Mouse (Mus musculus) 3T3-L1 (cell line): Measurements from ENCODE around the gene Dusp7.

Experiments used
- DNase-seq: peaks from one replicate; pipeline ENCODE4 v3.0.0-alpha.2; 2015; ENCODE audit warnings: low read depth, low spot score

The Dusp7 gene

DNA sequence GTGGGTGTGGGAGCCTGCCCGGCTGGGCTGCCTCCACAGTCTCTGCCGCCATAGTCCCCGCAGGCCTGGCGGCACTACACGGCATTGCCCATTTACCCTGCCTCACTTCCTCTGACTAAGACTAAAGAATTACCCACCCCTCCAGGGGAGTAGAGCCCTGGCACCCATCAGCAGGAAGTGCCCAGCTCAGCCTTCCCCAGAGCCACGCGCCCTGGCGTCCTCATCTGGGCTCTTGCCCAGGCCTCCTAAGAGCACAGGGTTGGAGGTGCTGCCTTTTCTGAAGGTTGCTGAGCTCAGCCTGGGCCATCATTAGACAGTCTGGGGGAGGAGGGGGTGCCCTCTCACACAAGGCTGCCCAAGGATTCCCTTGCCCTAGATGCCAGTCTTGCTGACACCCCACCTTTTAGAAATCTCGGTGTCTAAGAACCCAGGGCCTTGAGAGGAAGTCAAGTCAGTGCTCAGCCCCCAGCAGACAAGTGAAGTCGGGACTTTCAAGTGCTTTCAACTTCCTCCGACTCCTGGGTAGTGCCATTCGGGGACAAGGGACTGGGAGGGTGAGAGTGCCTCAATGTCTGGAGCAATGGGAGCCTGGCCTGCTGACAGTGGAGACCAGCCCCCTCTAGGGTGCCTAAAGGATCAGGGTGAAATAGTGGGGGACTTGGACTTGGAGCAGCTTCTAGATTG lies 17.9 kb downstream of the Dusp7 start:
- DNase-seq = no peak

DNA sequence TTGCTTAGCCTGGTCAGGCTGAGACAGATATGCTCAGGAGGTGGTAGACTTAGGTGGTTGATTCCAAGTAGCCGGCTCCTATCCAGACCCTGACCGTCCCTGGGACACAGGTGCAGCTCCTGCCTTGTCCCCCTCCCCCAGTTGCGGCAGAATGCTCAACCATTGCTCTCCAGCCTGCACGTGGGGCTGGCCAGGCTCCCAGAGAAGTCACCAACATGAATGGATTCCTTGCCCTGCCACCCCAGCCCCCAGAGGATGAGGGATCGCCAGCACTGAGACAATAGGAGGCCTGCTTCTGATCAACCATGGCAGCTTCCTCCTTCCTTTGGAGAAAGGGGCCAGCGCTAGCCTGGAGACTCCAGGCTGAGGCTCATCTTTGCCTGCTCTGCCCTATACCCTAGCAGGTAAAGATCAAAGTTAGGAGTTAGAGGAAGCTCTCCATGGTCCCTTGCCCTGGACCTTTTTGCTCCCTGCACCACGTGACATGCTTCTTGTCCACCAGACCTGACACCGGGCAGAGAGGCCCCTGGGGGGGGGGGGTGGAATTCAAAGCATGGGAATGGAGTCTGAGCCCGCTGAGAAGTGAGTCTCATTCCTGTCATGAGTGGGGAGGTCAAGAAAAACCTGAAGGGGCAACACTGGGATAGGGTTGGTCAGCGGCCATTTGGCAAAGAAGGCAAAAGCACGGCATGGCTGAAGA lies 24.5 kb downstream of the Dusp7 start:
- DNase-seq = no peak

DNA sequence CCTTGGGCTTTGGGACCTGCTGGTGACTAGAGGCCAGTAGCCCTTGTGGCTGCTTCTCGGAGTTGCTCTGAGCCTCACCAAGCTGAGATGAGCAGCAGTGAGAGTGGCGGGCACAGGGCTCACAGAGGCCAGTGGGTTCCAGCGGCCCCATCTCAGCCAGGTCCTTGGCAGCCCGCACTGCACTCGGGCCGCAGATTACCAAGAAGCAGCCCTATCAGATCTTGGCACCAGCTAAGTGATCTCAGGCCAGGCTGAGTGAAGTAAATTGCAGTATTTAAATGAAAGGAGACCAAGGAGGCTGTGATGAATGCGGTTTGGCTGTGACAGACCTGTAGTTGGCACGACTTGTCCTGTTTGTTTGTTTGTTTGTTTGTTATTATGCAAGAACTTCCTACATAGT lies 25.1 kb downstream of the Dusp7 start:
- DNase-seq = no peak

- no peak for DNase-seq
Measured at GRCm38 (mm10) chr9:106394649-106395602, 26.5 kb downstream of the Dusp7 start.

GRCm38 (mm10) chr9:106397733-106398132 lies 29.3 kb downstream of the Dusp7 start:
- DNase-seq = no peak

DNA sequence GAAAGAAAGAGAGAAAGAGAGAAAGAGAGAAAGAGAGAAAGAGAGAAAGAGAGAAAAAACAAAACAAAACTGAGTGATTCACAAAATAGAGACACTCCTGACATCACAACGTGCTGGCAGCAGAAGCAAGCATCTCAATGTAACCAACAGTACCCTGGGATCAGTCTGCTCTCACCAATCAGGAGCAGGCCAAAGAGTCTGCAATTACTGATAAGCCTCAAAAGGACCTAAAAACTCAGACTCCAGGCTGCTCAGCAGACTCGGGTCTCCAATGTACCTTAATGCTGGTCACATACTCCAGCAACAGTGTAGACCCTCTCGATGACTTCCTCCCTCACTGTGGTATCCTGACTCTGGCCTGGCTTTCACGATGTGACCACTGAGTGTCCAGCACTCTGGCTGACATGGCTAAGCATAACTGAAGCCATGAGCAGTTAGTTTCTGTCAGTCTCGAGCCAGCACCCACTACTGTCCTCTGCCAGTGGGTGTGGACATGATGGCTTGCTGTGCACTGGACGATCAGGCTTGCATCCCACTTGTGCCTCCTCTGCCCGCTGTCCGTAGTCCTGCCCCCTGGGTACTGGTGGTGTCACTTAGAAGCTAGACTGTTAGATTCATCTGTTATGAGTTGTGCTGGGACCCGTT lies 30.4 kb downstream of the Dusp7 start:
- DNase-seq = no peak

DNA sequence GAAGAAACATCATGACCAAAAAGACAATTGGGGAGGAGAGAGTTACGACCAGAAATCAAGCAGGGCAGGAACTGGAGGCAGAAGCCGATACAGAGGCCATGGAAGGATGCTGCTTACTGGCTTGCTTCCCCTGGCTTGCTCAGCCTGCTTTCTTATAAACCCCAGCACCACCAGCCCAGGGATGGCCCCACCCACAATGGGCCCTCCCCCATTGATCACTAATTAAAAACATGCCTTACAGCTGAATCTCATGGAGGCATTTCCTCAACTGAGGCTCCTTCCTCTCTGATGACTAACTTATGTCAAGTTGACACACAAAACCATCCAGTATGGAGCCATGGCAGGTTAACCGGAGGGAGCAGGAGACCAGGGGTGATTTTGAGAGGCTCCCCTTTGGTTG lies 31.4 kb downstream of the Dusp7 start:
- no peak for DNase-seq

- no peak for DNase-seq
Measured at GRCm38 (mm10) chr9:106402149-106402548, 33.7 kb downstream of the Dusp7 start.

GRCm38 (mm10) chr9:106402607-106403375 lies 34.4 kb downstream of the Dusp7 start:
- no peak for DNase-seq

DNA sequence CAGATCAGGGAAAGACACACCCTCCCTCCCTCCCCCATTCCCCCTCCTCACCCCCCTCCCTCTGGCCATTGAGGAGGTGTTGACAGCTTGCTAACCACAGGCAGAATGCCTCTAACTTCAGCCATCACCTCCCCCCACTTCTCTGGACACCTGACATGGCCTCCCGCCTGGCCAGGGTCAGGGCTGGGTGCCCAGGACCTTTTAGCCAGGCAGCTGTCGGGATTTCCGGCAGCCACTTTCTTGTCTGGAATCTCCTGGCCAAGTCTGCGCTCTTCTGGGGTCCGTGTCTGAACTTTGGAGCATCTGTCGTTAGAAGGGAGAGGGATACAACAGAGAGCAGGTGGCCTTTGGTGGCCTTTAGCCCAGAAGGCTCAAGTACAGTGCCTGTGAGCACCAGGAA lies 36.8 kb downstream of the Dusp7 start:
- peak; percentile 58 for DNase-seq

- no peak for DNase-seq
Measured at GRCm38 (mm10) chr9:106406443-106407078, 38.1 kb downstream of the Dusp7 start.

- DNase-seq = no peak
Measured at GRCm38 (mm10) chr9:106409096-106409495, 40.7 kb downstream of the Dusp7 start.

DNA sequence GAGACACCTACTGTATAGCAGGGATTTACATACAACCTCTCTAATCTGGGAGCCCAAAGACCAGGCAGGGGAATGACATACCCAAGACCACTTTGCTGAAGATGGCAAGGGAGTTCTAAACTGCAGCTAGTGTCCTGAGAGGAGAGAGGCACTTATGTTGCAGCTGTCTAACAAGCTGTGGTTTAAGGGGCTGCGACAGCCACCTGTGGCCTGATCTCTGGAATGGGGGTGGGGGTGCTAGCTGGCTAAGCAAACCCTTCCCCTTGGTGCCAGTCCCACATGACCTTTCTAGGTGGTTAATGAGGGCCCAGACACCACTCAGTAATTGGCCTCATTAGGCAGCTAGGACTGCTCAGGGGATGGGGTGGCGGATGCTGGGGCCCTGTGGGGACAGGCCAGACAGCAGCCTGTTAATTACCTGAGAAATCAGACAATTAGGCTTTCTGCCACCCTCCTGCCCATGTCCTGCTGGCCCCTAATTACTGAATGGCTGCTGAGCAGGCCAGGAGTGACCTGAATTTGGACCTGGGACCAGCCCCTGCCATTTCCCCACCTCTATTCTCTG lies 41.7 kb downstream of the Dusp7 start:
- DNase-seq = no peak

DNA sequence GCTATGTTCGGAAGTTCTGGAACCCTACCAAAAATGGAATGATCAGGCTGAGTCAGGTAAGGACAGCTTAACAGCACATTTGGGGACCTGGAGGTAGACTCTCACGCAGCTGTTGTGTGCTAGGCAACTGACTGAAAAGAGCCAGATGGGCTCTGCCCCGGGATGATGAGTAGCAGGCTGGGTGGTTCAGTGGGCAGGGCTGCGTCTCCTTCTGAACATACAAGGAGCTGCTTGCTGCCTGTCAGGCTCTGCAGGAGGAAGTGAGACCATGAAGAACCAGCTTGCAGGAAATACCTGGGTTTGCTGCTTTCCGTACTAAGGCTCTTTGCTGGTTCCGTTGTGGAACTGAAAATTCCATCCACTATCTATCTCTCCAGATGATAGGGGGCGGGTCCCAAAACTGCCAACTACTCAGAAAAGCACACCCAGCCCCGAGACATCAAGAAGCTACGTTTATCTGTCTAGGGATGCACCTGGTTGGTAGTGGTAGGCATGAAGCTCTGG lies 42.7 kb downstream of the Dusp7 start:
- DNase-seq = no peak

DNA sequence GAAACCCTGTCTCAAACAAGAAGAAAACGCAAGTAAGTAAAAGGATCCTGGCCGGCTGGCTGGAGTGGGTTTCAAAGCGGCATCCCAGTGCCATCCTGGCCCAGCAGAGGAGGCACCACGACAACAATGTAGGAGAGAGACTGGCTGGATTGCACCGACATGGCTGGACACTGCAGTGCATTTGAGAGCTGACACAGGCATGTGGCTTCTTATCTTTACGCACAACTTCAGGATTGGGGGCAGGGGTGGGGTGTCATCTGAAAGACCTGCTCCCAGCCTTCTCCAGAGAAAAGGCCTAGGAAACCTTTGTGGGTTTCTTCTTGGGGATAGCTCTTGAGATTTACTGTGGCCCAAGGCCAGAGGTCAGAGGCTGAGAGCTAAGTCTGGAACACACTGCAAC lies 43.3 kb downstream of the Dusp7 start:
- DNase-seq = no peak

GRCm38 (mm10) chr9:106412210-106412609 lies 43.8 kb downstream of the Dusp7 start:
- DNase-seq = peak; percentile 32

DNA sequence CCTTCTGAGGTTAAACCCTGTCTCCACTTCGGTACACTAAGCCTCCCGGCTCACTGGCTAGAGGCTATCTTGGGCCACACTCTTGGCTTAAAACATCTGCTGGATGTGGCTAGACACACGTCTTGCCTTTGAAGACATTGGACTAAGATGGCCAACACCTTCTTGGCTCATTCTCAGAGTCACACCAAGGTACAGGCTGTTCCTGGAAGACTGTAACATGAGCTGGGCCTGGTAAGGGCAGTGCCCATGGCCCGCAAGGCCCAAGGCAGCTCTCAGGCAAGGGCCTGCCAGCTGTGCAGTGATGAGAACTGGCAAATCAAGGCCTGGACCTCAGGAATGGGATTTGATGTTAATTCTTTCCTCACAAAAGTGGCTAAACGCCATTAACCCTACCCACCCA lies 45.2 kb downstream of the Dusp7 start:
- no peak for DNase-seq

DNA sequence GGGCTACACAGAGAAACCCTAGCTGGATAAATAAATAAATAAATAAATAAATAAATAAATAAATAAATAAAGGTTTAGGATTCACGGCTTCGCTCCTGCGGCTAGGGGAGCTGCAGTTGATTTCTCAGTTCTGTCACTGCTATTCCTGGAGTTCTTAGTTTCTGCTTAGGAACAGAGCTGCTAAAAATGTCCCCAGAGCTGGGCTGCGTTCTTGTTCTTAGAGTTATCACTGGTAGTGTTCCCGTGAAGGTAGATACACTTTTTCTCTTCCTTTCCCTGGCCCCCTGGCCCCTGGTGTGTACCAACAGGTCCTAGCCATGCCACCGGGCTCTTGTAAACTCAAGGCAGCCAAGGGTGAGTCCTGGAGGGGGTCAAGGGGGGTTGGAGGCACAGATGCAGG lies 48.4 kb downstream of the Dusp7 start:
- DNase-seq = no peak

GRCm38 (mm10) chr9:106417841-106418625 lies 49.6 kb downstream of the Dusp7 start:
- DNase-seq = peak; percentile 81
